Mouse (Mus musculus): ENCODE results near the gene Ccdc36.

DNA sequence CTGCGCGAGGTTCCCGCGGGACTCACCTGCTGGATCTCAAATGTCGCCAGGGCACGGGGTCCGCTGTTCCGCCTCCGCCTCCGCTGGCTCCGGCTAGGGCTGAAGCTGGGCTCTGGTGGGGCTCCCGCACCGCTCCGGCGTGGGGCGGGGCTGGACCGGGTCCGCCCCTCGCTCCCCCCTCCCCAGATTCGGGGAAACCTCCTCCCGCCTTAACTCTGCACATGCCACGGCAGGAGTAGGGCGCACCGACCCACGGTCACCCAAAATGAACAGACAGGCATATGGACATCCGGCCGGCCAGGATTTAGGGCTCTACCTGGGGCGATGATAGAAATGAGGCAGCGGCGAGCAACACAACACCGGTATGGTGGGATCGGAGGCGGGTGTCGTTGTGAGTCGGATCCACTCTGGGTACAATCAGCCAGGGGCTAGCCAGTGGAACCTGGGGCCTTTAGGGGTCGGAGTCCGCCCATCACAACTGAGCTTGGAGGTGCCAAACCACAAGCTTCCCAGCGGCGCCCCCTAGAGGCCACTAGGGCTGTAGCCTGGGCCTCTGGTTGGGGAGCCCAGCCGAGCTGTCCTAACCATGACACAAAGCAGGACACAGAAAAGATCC is 24.1 kb upstream of the Ccdc36 start:
- TF ChIP-seq CTCF (IDR thresholded peaks at IDR 0.05; ENCODE audit: extremely low read depth, insufficient read depth, insufficient read length, insufficient replicate concordance) (peak; percentile 77), POLR2A (IDR thresholded peaks at IDR 0.05; ENCODE audit: low read depth, low read length) (no peak)
